Mouse (Mus musculus) embryonic facial prominence, embryonic 15.5 days (tissue): ENCODE results near the gene Trim63. TPM values are rescaled to one million over a fixed set of nuclear protein-coding genes. Genes with fewer than 3 reads are reported as not detected.
"Not testable (repeated sequence)": the region's sequence is repeated elsewhere in the genome, so short reads cannot be mapped to it uniquely, and the experiment has no call there.

Source experiments
- ATAC-seq: fragments of 200-750 bp; cut with Nextera tagmentation; 2 replicates; pipeline ENCODE4 v1.8.0; 2017; ENCODE audit warnings: low read depth, moderate TSS enrichment; ENCODE audit not compliant: insufficient number of reproducible peaks, low FRiP score, low TSS enrichment
- H3K27ac ChIP-seq: fragments of 300-500 bp; sonication (generic); replicated peaks from 2 replicates; pipeline ENCODE4 v1.5.1; 2015; ENCODE audit warnings: mild to moderate bottlenecking, inconsistent platforms
- H3K27me3 ChIP-seq: fragments of 300-500 bp; sonication (generic); 2 replicates; pipeline ENCODE4 v1.6.1; 2015; ENCODE audit warnings: inconsistent platforms
- H3K36me3 ChIP-seq: fragments of 300-500 bp; sonication (generic); 2 replicates; pipeline ENCODE4 v1.6.1; 2015; ENCODE audit warnings: mild to moderate bottlenecking, inconsistent platforms
- H3K4me1 ChIP-seq: fragments of 300-500 bp; sonication (generic); 2 replicates; pipeline ENCODE4 v1.6.1; 2015; ENCODE audit warnings: inconsistent platforms
- H3K4me2 ChIP-seq: fragments of 300-500 bp; sonication (generic); replicated peaks from 2 replicates; pipeline ENCODE4 v1.6.1; 2015; ENCODE audit warnings: mild to moderate bottlenecking, inconsistent platforms
- H3K4me3 ChIP-seq: fragments of 300-500 bp; sonication (generic); replicated peaks from 2 replicates; pipeline ENCODE4 v1.5.1; 2015; ENCODE audit warnings: mild to moderate bottlenecking, inconsistent platforms
- H3K9ac ChIP-seq: fragments of 300-500 bp; sonication (generic); 2 replicates; pipeline ENCODE4 v1.6.1; 2015; ENCODE audit warnings: inconsistent platforms
- H3K9me3 ChIP-seq: fragments of 300-500 bp; sonication (generic); replicated peaks from 2 replicates; pipeline ENCODE4 v1.6.1; 2016; ENCODE audit warnings: inconsistent platforms
- WGBS: fragments of 180-500 bp; shearing (Covaris S2); methylation state at CpG from one replicate; pipeline ENCODE4 v1.1.7; 2015; 5-methylcytosine and 5-hydroxymethylcytosine counted together
- polyA plus RNA-seq: library from polyadenylated mRNA; unstranded; fragments of >200 nt; fragmentation: Nextera tagmentation; extraction: Ambion mirVana; gene quantifications from 2 replicates; pipeline ENCODE4 v1.2.1, GENCODE M21; 2015

Gene Trim63
- polyA plus RNA-seq: 6.3 and 9.4 TPM in 2 replicates

DNA sequence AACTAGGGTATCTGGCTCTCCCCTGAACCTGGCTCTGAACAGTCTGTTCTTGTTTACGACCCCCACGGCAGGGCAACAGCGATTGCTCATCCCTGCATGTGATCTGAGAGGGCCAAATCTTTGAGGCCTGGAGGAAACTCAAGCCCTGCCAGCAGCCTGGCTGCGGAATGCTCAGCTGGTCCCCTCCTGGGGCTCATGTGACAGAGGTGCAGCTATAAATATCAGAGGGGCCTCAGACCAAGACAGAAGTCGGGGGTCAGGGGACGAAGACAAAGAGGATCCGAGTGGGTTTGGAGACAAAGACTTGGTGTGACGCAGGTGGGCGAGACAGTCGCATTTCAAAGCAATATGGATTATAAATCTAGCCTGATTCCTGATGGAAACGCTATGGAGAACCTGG is at the start of gene Trim63:
Trim63 (plus strand) TSS at position 245 of the 400 bp plus-strand sequence.
- ATAC-seq: 0 out of 2 replicates have a peak, but pooled peaks have one; percentile 26
- Histone ChIP-seq H3K9me3 (no peaks in the 10 kb centered on the region), H3K4me2 (no peak within 1 kb of the TSS), H3K27me3 (no peaks in the 10 kb centered on the region), H3K4me3 (0 out of 2 replicates have a peak within 1 kb of the TSS, but pooled peaks have one; percentile 2), H3K36me3 (no peaks in the 10 kb centered on the region), H3K27ac (no peak within 1 kb of the TSS), H3K4me1 (0 out of 2 replicates have a peak, but pooled peaks cover 8% of the 10 kb centered on the region), H3K9ac (no peak within 1 kb of the TSS)
- 32% methylated on average over 11 of the region's 11 CpGs for WGBS

DNA sequence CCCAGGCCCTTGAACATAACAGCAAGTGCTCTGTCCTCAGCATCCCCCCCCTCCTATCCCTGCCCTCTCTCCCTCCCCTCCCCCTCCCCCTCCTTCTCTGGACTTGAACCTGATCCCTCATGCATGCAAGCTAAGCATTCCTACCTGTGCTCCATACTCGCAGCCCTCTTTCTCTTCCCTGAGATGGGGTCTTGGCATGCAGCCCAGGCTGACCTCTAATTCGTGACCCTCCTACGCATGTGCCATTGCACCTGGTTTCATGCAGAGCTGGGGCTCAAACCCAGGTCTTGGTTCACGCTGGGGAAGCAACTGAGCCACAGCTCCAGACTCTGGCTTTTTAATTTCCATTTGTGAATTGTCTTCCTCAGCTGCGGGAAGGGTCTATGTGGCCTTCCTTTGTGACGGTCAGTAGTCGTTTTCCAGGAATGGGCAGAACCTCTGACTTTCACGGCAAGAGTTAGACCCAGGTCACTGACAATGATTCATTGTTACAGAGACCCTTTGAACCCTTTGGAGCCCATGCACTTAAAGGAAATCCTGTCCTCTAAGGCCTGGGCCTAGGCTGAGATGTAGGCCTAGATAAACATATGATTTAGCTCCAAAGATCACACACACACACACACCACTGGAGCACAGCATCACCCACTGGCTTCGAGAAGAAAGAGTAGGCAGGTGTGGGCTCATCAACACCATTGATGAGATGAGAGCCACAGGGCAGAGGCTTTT is 48.9 kb upstream of the Trim63 start:
- H3K4me2 ChIP-seq: no peak overlapping the region
- no peak overlapping the region for H3K9ac ChIP-seq
- no peaks in the 10 kb centered on the region for H3K4me1 ChIP-seq
- H3K36me3 ChIP-seq: no peaks in the 10 kb centered on the region
- WGBS: 47% methylated on average over 9 of the region's 9 CpGs
- H3K9me3 ChIP-seq: no peaks in the 10 kb centered on the region
- ATAC-seq: no peak
- H3K27me3 ChIP-seq: no peaks in the 10 kb centered on the region
- H3K27ac ChIP-seq: no peak overlapping the region
- no peak overlapping the region for H3K4me3 ChIP-seq

DNA sequence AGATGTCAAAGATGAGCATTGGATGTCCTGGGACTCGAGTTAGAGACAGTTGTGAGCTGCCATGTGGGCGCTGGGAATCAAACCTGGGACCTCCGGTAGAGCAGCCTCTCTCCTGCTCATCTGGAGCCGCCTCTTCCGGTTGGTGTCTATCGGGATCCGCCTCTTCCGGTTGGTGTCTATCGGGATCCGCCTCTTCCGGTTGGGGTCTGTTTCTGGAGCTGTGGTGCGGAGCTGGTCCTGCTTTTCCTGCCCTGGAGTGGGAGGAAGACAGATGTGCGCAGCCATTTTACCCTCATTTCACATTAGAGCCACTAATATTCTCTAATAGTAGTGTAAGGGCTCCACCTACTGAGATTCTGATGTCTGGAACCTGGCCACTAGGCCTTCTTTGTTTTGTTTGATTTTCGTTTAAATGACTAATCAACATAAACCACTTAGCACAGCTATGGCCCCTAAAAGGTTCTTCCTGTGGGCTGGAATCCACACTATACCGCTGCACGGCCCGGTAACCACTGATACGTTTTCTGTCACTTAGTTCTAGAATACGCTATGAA is 46.7 kb upstream of the Trim63 start:
- no peak overlapping the region for H3K9ac ChIP-seq
- peaks cover 6% of the 10 kb centered on the region; the same call in 1 of the 2 replicates for H3K4me1 ChIP-seq
- no peaks in the 10 kb centered on the region for H3K27me3 ChIP-seq
- H3K4me3 ChIP-seq: no peak overlapping the region
- no peak overlapping the region for H3K27ac ChIP-seq
- WGBS: 85% methylated on average over 19 of the region's 19 CpGs
- no peak for ATAC-seq
- no peaks in the 10 kb centered on the region for H3K9me3 ChIP-seq
- H3K36me3 ChIP-seq: no peaks in the 10 kb centered on the region
- no peak overlapping the region for H3K4me2 ChIP-seq

DNA sequence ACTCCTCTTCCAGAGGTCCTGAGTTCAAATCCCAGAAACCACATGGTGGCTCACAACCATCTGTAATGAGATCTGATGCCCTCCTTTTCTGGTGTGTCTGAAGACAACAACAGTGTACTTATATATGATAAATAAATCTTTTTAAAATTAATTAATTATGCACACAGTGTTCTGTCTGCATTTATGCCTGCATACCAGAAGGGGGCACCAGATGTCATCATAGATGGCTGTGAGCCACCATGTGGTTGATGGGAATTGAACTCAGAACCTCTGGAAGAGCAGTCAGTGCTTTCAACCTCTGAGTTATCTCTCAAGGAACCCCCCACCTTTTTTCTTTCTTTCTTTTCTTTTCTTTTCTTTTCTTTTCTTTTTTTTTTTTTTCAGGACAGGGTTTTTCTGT is 45.3 kb upstream of the Trim63 start:
- not testable (repeated sequence) for H3K4me1 ChIP-seq, ATAC-seq, H3K27me3 ChIP-seq, H3K4me2 ChIP-seq, H3K9me3 ChIP-seq, H3K36me3 ChIP-seq, H3K27ac ChIP-seq, H3K9ac ChIP-seq, H3K4me3 ChIP-seq

DNA sequence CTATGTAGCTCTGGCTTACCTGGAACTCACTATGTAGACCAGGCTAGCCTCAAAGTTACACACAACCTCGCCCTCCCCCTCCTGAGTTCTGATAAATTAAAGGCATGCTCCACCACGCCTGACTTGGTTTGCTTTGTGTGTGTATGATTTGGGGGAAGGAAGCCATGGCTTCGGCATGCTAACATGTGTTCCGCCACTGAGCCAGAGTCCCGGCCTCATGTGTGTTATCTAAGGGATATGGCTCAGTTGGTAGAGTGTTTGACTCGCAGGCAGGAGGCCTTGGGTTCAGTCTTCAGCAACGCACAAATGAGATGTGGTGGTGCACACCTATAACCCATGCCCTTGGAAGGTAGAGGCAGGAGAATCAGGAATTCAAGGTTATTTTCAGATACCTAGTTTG is 42.9 kb upstream of the Trim63 start:
- ATAC-seq: no peak

DNA sequence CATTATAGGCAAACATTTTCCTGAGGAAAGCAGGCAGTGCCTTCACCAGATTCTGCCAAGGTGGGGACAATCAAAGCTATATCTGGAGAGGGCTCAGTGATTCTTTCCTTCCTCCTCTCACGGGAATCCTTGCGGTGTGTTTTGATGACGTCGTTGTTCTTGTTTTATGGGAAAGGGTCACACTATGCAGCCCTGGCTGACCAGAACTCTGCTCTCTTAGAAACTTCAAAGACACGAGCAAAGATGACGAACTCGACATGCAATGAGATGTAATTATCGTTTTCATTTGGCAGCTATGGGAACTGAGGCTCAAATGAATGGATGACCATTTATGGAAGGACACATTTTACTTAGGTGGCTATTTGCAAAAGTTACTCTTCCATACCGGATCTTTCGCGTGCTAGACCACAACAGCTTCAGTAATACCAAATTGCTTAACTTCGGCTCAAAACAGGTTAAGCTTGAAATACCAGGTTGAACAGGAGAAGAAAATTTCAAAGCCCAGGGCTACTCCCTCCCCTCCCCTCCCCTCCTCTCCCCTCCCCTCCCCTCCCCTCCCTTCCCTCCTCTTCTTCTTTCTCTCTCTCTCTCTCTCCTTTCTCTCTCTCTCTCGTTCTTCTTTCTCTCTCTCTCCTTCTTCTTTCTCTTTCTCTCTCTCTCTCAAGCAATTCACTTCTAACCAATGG is 42.0 kb upstream of the Trim63 start:
- 20% methylated on average over 12 of the region's 13 CpGs for WGBS
- peak overlapping the region; percentile 42 for H3K4me2 ChIP-seq
- no peak overlapping the region for H3K27ac ChIP-seq
- no peaks in the 10 kb centered on the region for H3K9me3 ChIP-seq
- H3K36me3 ChIP-seq: peaks cover 13% of the 10 kb centered on the region
- no peak for ATAC-seq
- no peaks in the 10 kb centered on the region for H3K27me3 ChIP-seq
- H3K4me3 ChIP-seq: peak overlapping the region; percentile 26
- H3K4me1 ChIP-seq: peaks cover 6% of the 10 kb centered on the region; the same call in 1 of the 2 replicates
- H3K9ac ChIP-seq: 0 out of 2 replicates have a peak overlapping the region, but pooled peaks have one; percentile 3

More for the DNA sequence above, 42.9 kb upstream of the Trim63 start:
- Histone ChIP-seq H3K27me3 (no peaks in the 10 kb centered on the region), H3K4me1 (peaks cover 6% of the 10 kb centered on the region; the same call in 1 of the 2 replicates), H3K36me3 (peaks cover 5% of the 10 kb centered on the region), H3K4me2 (no peak overlapping the region), H3K9ac (no peak overlapping the region), H3K9me3 (no peaks in the 10 kb centered on the region), H3K4me3 (no peak overlapping the region), H3K27ac (no peak overlapping the region)
- whole genome bisulfite sequencing: 82% methylated on average over 7 of the region's 7 CpGs

DNA sequence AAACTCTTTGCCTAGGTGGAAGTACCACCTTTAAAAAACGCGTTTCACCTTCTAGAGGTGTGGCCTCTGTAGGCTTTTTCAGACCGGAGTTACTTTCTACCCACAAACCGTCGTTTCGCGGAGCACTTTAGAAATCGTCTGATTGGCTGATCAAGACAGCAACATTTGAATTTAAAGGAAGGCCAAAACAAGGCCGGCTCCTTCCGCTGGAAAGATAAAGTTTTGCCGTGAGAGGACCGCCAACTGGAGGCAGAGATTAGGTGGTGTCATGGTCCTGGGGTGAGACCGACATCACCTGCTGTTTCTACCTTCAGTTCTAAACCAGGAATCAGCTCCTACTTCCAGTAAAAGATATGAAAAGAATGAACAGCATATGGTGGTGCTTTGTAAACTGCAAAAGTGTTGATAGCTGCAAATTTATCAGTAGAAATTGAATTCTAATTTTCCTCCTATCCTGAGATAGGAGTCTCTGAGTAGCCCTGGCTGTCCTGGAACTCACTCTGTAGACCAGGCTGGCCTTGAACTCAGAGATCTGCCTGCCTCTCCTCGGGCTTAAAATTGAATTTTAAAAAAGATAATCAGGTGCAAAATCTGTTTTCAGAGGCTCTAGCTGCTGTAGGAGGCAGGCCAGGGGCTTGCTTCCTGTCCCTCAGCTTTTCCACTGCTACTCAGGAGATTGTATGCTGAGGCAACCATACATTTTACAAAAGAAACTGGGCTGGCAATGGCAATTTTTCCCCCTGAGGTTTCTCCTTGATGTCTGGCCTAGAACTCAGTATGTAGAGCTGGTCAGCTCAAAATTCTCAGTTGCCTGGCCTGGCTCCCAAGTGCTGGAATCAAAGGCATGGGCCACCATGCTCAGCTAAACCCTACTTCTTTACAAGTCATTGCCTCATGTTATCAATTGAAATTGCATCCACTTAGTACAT is 41.2 kb upstream of the Trim63 start:
- H3K9me3 ChIP-seq: no peaks in the 10 kb centered on the region
- H3K9ac ChIP-seq: no peak overlapping the region
- 0 out of 2 replicates have a peak, but pooled peaks have one; percentile 39 for ATAC-seq
- no peaks in the 10 kb centered on the region for H3K27me3 ChIP-seq
- H3K4me1 ChIP-seq: peaks cover 6% of the 10 kb centered on the region; the same call in 1 of the 2 replicates
- H3K36me3 ChIP-seq: peaks cover 19% of the 10 kb centered on the region
- 4% methylated on average over 14 of the region's 14 CpGs for WGBS
- peak overlapping the region; percentile 26 for H3K4me3 ChIP-seq
- H3K4me2 ChIP-seq: peak overlapping the region; percentile 42
- H3K27ac ChIP-seq: peak overlapping the region; percentile 14

DNA sequence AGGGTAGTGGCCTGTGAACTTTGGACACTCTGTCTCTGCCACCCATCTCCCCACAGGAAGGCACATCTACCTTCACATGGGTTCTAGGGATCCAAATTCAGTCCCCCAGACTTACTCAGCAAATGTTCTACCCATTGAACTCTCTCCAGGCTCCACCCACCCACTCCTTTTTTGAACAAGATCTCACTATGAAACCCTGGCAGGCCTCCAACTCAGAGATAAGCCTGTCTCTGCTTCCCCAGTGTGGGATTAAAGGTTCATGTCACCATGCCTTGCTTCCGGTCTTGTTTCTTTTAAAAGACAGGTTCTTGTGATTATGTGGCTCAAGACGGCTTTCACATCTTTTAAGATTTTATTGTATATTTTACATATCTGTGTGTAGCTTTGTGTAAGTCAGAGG is 30.0 kb upstream of the Trim63 start:
- 87% methylated on average over 2 of the region's 2 CpGs for WGBS
- H3K9ac ChIP-seq: no peak overlapping the region
- no peaks in the 10 kb centered on the region for H3K9me3 ChIP-seq
- no peaks in the 10 kb centered on the region for H3K27me3 ChIP-seq
- ATAC-seq: no peak
- H3K4me2 ChIP-seq: no peak overlapping the region
- H3K4me3 ChIP-seq: no peak overlapping the region
- no peak overlapping the region for H3K27ac ChIP-seq
- H3K36me3 ChIP-seq: peaks cover 36% of the 10 kb centered on the region
- H3K4me1 ChIP-seq: peaks cover 22% of the 10 kb centered on the region

DNA sequence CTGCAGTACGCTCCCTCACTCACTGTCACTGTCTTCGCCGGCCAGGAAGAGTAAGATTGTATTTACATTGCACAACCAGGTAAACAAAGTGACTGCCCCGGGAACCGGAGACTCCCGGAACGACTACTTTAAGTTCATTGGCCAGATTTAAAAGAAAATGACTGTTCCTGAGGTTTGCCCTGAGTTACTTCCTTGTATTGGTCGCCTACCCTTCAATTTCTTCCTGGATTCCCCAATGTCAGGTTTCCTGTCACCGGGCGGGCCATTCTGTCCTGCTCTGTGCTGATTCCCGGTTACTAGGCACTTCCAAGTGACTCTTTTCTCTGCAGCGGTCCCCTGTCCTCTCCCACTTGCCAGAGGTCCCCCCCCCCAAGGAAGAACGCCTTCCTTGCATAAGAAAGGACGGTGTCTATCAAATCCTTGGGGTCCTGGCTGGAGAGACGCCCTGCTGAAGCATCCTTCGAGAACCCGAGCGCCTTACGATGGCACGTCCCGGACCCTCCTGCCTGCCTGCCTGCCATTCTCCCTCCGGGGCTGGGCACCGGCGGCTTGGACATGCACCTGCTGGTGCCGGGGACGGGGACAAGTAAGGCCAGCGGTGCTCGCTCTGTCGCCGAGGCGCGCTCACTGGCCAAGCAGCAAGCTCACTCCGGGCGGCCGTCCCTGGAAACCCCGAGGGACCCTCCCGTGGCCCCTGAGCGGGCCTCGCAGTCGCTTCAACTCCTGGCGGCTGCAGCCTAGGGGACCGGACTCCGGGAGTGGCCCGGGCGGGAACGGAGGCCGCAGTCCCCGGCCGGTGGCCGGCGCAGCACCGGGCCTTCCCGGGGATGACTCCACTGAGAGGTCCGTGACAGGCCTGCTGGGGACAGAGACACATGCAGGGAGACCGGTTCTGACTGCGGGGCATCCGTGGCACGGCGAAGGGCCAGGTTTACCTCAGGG is 28.4 kb upstream of the Trim63 start:
- no peaks in the 10 kb centered on the region for H3K9me3 ChIP-seq
- peak; percentile 12 for ATAC-seq
- H3K4me3 ChIP-seq: peak overlapping the region; percentile 100
- H3K9ac ChIP-seq: peak overlapping the region; percentile 99
- 2% methylated on average over 59 of the region's 59 CpGs for WGBS
- H3K4me1 ChIP-seq: peaks cover 22% of the 10 kb centered on the region
- peak overlapping the region; percentile 95 for H3K4me2 ChIP-seq
- peak overlapping the region; percentile 74 for H3K27ac ChIP-seq
- peaks cover 27% of the 10 kb centered on the region for H3K36me3 ChIP-seq
- H3K27me3 ChIP-seq: no peaks in the 10 kb centered on the region

DNA sequence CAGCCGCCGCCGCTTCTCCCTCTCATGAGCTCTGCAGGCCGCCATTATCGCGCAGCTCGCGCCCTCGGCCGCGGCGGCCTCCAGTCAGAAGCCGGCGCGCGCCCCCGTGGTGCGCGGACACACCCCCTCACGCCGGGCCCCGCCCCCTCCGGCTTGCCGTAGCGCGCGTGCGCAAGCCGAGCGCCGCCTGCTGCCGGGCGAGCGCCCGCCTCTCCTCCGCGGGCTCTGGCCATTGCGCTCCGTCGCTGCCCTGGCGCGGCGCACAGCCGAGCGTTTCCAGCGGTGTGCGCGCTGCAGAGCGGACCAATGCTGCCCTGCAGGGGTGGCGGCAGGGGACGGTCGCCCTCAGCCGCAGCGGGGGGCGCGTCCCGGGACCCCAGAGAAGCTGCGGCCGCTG is 27.8 kb upstream of the Trim63 start:
- H3K4me1 ChIP-seq: peaks cover 25% of the 10 kb centered on the region
- peak overlapping the region; percentile 99 for H3K9ac ChIP-seq
- WGBS: under 1% methylated on average over 59 of the region's 59 CpGs
- peak overlapping the region; percentile 100 for H3K27ac ChIP-seq
- no peaks in the 10 kb centered on the region for H3K9me3 ChIP-seq
- H3K27me3 ChIP-seq: no peaks in the 10 kb centered on the region
- peak overlapping the region; percentile 95 for H3K4me2 ChIP-seq
- peak; percentile 95 for ATAC-seq
- peaks cover 21% of the 10 kb centered on the region for H3K36me3 ChIP-seq
- peak overlapping the region; percentile 100 for H3K4me3 ChIP-seq
